Mouse (Mus musculus): ENCODE measurements around the gene Cbfa2t3. TPM values are rescaled to one million over a fixed set of nuclear protein-coding genes. Genes with fewer than 3 reads are reported as not detected.
A peak's percentile ranks its signal among the peaks of the same experiment; 100 is the strongest.
"Not testable (repeated sequence)": the region's sequence is repeated elsewhere in the genome, so short reads cannot be mapped to it uniquely, and the experiment has no call there.

Cbfa2t3 gene
- total RNA-seq, 2 experiments from 2014 or later, result 8.7 to 13.7 TPM

- DNase-seq, result peak; percentile 48 to 54
Observed at GRCm38 (mm10) chr8:122639521-122640248, 59.2 kb downstream of the Cbfa2t3 start.

GRCm38 (mm10) chr8:122638601-122639000 is 60.3 kb downstream of the Cbfa2t3 start:
- DNase-seq, result no peak

- DNase-seq, result no peak
Observed at GRCm38 (mm10) chr8:122637230-122637629, 61.7 kb downstream of the Cbfa2t3 start.

- DNase-seq, result no peak
Observed at GRCm38 (mm10) chr8:122636803-122637175, 62.1 kb downstream of the Cbfa2t3 start.

- DNase-seq, result no peak
Observed at GRCm38 (mm10) chr8:122635878-122636802, 62.8 kb downstream of the Cbfa2t3 start.

GRCm38 (mm10) chr8:122633205-122633604 is 65.7 kb downstream of the Cbfa2t3 start:
- DNase-seq, result no peak

GRCm38 (mm10) chr8:122632134-122632533 is 66.8 kb downstream of the Cbfa2t3 start:
- not testable (repeated sequence) for DNase-seq

GRCm38 (mm10) chr8:122630696-122631095 is 68.2 kb downstream of the Cbfa2t3 start:
- no peak for DNase-seq

GRCm38 (mm10) chr8:122629388-122629787 is 69.5 kb downstream of the Cbfa2t3 start:
- DNase-seq, result no peak

GRCm38 (mm10) chr8:122626896-122627295 is 72.0 kb downstream of the Cbfa2t3 start:
- DNase-seq, result no peak

- DNase-seq, result no peak
Observed at GRCm38 (mm10) chr8:122625811-122626210, 73.1 kb downstream of the Cbfa2t3 start.

GRCm38 (mm10) chr8:122624653-122625052 is 74.3 kb downstream of the Cbfa2t3 start:
- DNase-seq, result no peak

- DNase-seq, result no peak
Observed at GRCm38 (mm10) chr8:122623844-122624642, 74.9 kb downstream of the Cbfa2t3 start.

GRCm38 (mm10) chr8:122622727-122623126 is 76.2 kb downstream of the Cbfa2t3 start, which contains the start of gene Pabpn1l:
Gene Pabpn1l (minus strand): TSS chr8:122622739.
- no peak for DNase-seq

- no peak for DNase-seq
Observed at GRCm38 (mm10) chr8:122620446-122620845, 78.5 kb downstream of the Cbfa2t3 start.

GRCm38 (mm10) chr8:122618660-122619378 is 80.1 kb downstream of the Cbfa2t3 start:
- no peak for DNase-seq

- peak; percentile 85 to 88 for DNase-seq
Observed at GRCm38 (mm10) chr8:122617947-122618546, 80.9 kb downstream of the Cbfa2t3 start.

- no peak for DNase-seq
Observed at GRCm38 (mm10) chr8:122616181-122616905, 82.6 kb downstream of the Cbfa2t3 start.

- DNase-seq, result peak; percentile 96
Observed at GRCm38 (mm10) chr8:122611295-122612133, 87.4 kb downstream of the Cbfa2t3 start, which contains the start of the genes Galns and Trappc2l. Gene Galns (minus strand): TSS chr8:122611463. Gene Trappc2l (plus strand): TSS chr8:122611640.
